Mouse (Mus musculus) stomach, embryonic 16.5 days (tissue): Measurements from ENCODE around the gene Sp2. TPM values are rescaled to one million over a fixed set of nuclear protein-coding genes. Genes with fewer than 3 reads are reported as not detected.

Experiments used
- ATAC-seq: fragments of 200-750 bp; cut with Nextera tagmentation; 2 replicates; pipeline ENCODE4 v1.8.0; 2017; ENCODE audit warnings: moderate number of reproducible peaks, moderate TSS enrichment; ENCODE audit not compliant: insufficient read depth, low FRiP score
- H3K27ac ChIP-seq: fragments of 300-500 bp; sonication (generic); 2 replicates; pipeline ENCODE4 v1.5.1; 2014; ENCODE audit warnings: low read length
- H3K27me3 ChIP-seq: fragments of 300-500 bp; sonication (generic); 2 replicates; pipeline ENCODE4 v1.6.1; 2014; ENCODE audit warnings: low read length, control low read depth, mixed read lengths; ENCODE audit not compliant: control insufficient read depth, insufficient read depth
- H3K36me3 ChIP-seq: fragments of 300-500 bp; sonication (generic); 2 replicates; pipeline ENCODE4 v1.6.1; 2014; ENCODE audit warnings: low read length; ENCODE audit not compliant: control insufficient read depth, insufficient read depth
- H3K4me1 ChIP-seq: fragments of 300-500 bp; sonication (generic); 2 replicates; pipeline ENCODE4 v1.6.1; 2014; ENCODE audit warnings: low read length, control low read depth, mixed read lengths; ENCODE audit not compliant: control insufficient read depth, insufficient read depth
- H3K4me2 ChIP-seq: fragments of 300-500 bp; sonication (generic); 2 replicates; pipeline ENCODE4 v1.6.1; 2014; ENCODE audit warnings: low read depth, low read length, mixed read lengths
- H3K4me3 ChIP-seq: fragments of 300-500 bp; sonication (generic); replicated peaks from 2 replicates; pipeline ENCODE4 v1.5.1; 2014; ENCODE audit warnings: mild to moderate bottlenecking, low read length
- H3K9ac ChIP-seq: fragments of 300-500 bp; sonication (generic); 2 replicates; pipeline ENCODE4 v1.6.1; 2014; ENCODE audit warnings: low read length
- H3K9me3 ChIP-seq: fragments of 300-500 bp; sonication (generic); replicated peaks from 2 replicates; pipeline ENCODE4 v1.6.1; 2016; ENCODE audit warnings: low read length, control low read depth; ENCODE audit not compliant: control insufficient read depth
- WGBS: fragments of 180-500 bp; shearing (Covaris S2); extraction: QIAGEN DNeasy Blood & Tissue Kit; methylation state at CpG from one replicate; pipeline ENCODE4 v1.1.7; 2014; 5-methylcytosine and 5-hydroxymethylcytosine counted together
- polyA plus RNA-seq: library from polyadenylated mRNA; unstranded; fragments of >200 nt; fragmentation: Nextera tagmentation; extraction: Ambion mirVana; gene quantifications from 2 replicates; pipeline ENCODE4 v1.2.1, GENCODE M21; 2015

Sp2 gene
- polyA plus RNA-seq, 1 experiment from 2014 or later = 13.4 TPM

DNA sequence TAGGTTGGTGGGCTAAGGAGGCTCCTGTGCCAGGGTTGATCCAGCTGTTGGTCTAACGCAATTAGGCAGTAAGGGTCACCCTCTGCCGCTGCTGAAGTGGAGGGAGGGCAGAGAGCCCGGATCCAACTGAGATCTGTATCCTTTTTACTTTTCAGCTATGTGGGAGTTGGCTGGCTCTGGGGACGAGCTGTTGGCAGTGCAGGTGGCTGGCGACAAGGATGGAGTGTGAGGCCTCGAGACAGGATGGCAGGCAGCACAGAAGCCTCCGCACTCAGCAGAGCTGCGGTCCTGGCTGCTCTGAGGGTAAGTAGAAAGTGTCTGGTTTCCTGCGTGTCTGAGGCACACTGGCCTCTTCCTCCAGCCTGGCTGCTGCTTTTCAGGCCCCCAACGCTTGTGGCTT is 30.3 kb downstream of the Sp2 start:
- Histone ChIP-seq H3K4me3 (no peak overlapping the region), H3K9ac (no peak overlapping the region), H3K4me2 (no peak overlapping the region), H3K9me3 (no peaks in the 10 kb centered on the region), H3K4me1 (peaks cover 15% of the 10 kb centered on the region; the same call in 1 of the 2 replicates), H3K27me3 (no peaks in the 10 kb centered on the region), H3K36me3 (peaks cover 6% of the 10 kb centered on the region), H3K27ac (no peak overlapping the region)
- 72% methylated on average over 10 of the region's 10 CpGs for WGBS
- no peak for ATAC-seq

DNA sequence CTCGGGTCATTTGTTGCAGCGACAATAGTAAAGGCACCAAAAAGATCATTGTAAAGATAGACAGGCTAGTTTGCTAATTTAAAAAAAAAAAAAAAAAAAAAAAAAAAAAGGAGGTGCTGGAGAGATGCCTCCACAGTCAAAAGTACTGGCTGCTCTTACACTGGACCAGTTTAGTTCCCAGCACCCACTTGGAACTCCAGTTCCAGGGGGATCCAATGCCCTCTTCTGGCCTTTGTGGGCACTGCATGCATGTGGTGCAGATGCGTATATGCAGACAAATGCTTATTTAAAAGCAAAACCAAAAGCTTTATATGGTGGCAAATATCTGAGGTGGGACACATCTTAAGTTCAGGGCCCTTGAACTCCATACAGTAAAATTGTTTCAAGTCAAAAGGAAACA is 32.0 kb downstream of the Sp2 start:
- H3K9ac ChIP-seq = no peak overlapping the region
- H3K36me3 ChIP-seq = no peaks in the 10 kb centered on the region
- H3K4me3 ChIP-seq = no peak overlapping the region
- H3K4me1 ChIP-seq = peaks cover 12% of the 10 kb centered on the region; the same call in 1 of the 2 replicates
- ATAC-seq = no peak
- H3K27me3 ChIP-seq = no peaks in the 10 kb centered on the region
- no peak overlapping the region for H3K27ac ChIP-seq
- no peak overlapping the region for H3K4me2 ChIP-seq
- whole genome bisulfite sequencing = 96% methylated on average over 3 of the region's 3 CpGs
- H3K9me3 ChIP-seq = no peaks in the 10 kb centered on the region

DNA sequence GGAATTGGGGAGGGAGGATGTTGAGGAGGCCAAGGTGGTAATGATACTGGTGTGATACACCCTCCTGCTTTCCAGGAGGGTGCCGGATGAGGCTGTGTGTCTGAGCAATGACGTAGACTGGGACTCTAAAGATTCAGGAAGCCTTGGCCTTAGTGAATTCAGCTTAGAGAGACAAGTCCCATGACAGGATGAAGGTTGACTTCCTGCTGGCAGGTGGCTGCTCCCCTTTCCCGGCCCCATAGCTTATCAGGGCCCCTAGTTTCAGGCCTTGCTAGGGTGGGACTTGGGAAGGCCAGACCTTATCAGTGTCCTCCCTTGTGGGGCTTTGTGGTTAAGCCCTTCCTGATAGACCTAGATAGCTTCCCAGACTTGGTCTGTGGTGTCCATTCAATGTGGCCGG is 34.9 kb downstream of the Sp2 start:
- H3K27ac ChIP-seq = peak overlapping the region; percentile 11

DNA sequence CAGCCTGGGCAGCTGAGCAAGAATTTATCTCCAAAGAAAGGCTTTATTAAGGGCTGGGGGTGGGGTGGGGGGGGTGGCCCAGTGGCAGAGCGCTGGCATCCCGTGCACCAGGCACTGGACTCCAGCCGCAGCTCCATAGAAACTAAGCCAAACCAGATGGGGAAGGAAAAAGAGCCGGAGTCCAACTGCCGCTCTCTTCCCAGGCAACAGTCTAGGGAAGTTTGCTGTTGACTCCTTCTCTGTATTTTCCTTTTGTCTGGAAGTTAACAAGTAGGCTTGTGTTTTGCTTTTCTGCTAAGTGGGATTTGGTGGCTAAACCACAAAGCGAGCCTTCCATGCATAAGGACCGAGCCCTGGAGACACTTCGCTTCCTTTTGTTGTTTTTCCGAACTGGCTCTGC is 36.3 kb downstream of the Sp2 start:
- H3K9ac ChIP-seq = no peak overlapping the region
- 86% methylated on average over 9 of the region's 9 CpGs for WGBS
- no peak overlapping the region for H3K4me3 ChIP-seq
- no peak overlapping the region for H3K4me2 ChIP-seq
- H3K27me3 ChIP-seq = no peaks in the 10 kb centered on the region
- no peak for ATAC-seq
- no peaks in the 10 kb centered on the region for H3K36me3 ChIP-seq
- H3K27ac ChIP-seq = no peak overlapping the region
- no peaks in the 10 kb centered on the region for H3K9me3 ChIP-seq
- H3K4me1 ChIP-seq = 0 out of 2 replicates have a peak, but pooled peaks cover 10% of the 10 kb centered on the region

More for the DNA sequence above, 34.9 kb downstream of the Sp2 start:
- Histone ChIP-seq H3K4me3 (no peak overlapping the region), H3K9ac (no peak overlapping the region), H3K36me3 (no peaks in the 10 kb centered on the region), H3K4me2 (no peak overlapping the region), H3K9me3 (no peaks in the 10 kb centered on the region), H3K27me3 (no peaks in the 10 kb centered on the region), H3K4me1 (0 out of 2 replicates have a peak, but pooled peaks cover 10% of the 10 kb centered on the region)
- no peak for ATAC-seq
- WGBS = 77% methylated on average over 4 of the region's 4 CpGs

DNA sequence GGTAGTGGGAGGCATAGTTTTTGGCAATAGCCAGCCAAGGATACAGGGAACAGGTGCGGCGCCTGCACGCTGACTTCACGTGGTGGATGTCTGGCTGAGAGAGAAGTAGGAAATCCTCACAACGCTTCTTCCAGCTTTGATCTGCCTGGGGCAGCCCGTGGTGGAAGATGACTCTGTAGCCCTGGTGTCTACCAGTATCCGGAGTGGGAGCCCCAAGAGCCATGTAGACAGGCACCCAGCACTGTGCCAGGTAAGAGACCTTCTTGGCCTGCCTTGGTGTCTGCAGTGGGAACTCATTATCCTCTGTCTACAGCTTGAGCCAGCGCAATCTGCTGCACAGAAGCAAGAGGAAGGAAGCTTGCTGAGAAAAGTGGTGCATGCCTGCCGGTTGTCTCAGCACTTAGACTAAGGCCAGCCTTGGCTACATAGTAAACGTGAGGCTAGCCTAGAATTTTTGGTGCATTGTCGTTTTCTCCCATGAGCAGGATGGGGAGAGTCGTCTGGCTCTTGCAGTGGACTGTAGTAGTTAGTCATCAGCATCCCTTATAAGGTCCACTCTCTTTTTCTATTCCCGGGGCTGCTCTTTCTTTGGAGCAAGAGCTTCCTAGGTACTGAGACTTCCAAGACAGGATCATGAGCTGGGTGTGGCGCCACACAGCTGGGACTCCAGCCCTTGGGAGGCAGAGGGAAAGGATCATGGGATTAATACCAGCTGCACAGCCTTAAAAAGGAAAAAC is 37.7 kb downstream of the Sp2 start:
- H3K9me3 ChIP-seq = no peaks in the 10 kb centered on the region
- ATAC-seq = no peak
- H3K27ac ChIP-seq = 0 out of 2 replicates have a peak overlapping the region, but pooled peaks have one; percentile 30

DNA sequence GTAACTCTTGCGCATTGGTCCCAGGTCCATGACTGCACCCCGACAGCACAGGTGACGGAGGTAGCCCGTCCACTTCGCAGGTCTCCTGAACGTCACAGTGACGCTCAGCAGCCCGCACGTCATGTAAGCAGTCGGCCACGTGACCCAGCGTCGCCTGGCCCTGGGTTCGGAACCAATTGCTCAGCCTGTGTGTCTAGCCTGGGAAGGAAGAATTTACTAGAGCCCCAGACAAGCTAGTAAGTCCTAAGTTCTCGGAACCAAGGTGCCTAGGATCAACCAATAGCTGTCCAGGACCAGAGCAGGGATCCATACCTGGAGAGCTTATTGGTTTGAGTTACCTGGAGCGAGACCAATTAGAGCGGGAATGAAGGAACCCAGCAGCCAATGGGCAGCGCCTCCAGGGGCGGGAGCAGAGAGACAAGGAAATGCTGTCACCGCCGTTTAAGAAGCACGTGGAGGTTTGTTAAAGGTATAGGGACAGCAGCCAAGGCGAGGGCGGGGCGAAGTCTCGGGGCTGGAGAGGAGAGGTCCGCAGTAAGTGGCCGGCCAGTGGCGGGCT is 38.9 kb downstream of the Sp2 start, which contains the start of gene Pnpo:
Gene Pnpo (minus strand): TSS at position 241 of the 559 bp plus-strand sequence.
- Histone ChIP-seq H3K4me2 (peak within 1 kb of the TSS; percentile 93), H3K27me3 (no peaks in the 10 kb centered on the region), H3K4me1 (0 out of 2 replicates have a peak, but pooled peaks cover 11% of the 10 kb centered on the region), H3K4me3 (peak within 1 kb of the TSS; percentile 63), H3K36me3 (no peaks in the 10 kb centered on the region), H3K9me3 (no peaks in the 10 kb centered on the region), H3K9ac (peak within 1 kb of the TSS; percentile 74), H3K27ac (peak within 1 kb of the TSS; percentile 72)
- WGBS = under 1% methylated on average over 29 of the region's 29 CpGs
- peak; percentile 95 for ATAC-seq

More for the DNA sequence above, 37.7 kb downstream of the Sp2 start:
- 65% methylated on average over 14 of the region's 14 CpGs for WGBS
- Histone ChIP-seq H3K4me1 (0 out of 2 replicates have a peak, but pooled peaks cover 10% of the 10 kb centered on the region), H3K27me3 (no peaks in the 10 kb centered on the region), H3K4me2 (peak overlapping the region; percentile 93), H3K36me3 (no peaks in the 10 kb centered on the region), H3K9ac (peak overlapping the region; percentile 70), H3K4me3 (peak overlapping the region; percentile 63)

DNA sequence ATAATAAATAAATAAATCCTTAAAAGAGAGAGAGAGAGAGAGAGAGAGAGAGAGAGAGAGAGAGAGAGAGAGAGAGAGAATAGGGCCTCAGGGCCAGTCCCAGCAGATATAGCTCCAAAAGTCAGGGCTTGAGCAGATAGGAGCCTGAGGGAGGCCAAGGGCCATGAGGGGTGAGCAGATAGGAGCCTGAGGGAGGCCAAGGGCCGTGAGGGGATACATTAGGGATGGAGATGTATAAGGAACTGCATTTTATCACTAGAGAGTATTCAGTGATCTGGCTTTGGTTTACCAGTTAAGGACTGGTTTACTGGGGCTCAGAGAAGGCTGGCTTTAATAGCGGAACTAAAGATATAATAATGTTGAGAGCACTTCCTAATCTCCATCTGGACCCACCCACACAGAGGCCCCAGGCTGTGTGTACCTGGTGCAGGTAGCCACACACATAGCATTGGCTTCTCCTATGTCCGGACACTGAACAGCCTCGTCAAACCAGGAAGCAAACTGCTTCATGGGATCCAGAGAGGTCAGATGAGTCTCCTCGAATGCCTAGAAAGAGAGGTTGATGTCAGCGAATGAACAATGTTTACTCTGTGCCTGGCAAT is 40.7 kb downstream of the Sp2 start:
- Histone ChIP-seq H3K36me3 (no peaks in the 10 kb centered on the region), H3K27me3 (no peaks in the 10 kb centered on the region), H3K4me3 (no peak overlapping the region), H3K27ac (no peak overlapping the region), H3K4me2 (no peak overlapping the region), H3K9ac (no peak overlapping the region), H3K9me3 (no peaks in the 10 kb centered on the region), H3K4me1 (peaks cover 22% of the 10 kb centered on the region; the same call in 1 of the 2 replicates)
- no peak for ATAC-seq
- WGBS = 65% methylated on average over 6 of the region's 6 CpGs

DNA sequence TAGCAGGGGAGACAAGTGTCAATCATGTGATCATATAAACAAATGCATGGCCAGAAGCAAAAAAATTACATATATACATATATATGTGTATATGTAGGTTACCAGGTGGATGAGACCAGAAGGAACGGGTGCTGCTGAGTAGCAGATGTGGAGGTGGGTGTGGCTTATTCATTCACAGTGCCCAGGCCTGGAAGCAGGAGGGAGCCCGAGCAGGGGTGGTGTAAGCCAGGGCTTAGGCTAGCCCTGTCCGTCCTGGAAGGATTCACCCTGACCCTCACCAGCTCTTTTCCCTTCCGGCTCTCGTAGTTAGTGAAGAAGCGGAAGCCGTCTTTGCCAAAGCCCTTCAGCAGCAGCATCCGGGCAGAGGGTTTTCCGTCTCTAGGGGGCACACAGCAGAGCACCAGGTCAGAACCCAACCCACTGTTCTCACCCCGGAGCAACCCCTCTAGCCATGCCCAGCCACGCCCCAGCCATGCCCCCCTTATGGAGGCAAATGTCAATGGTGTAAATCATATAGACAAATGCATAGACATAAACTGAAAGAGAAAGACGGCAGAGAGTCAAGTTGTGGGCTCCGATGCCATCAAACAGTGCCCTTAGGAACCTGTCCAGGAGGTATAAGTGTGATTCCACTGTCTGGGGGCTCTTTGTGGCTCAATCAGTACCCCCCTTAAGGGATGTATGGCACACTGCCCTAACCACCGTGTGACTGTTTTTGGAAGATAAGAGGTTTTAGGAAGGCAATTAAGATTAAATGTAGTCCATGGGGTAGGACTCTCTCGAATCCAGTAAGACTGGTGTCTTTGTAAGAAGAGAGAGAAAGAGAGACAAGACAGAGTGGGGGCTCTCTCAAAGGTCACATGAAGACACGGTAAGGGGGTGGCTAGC is 41.9 kb downstream of the Sp2 start:
- Histone ChIP-seq H3K4me2 (no peak overlapping the region), H3K27me3 (no peaks in the 10 kb centered on the region), H3K9ac (no peak overlapping the region), H3K36me3 (no peaks in the 10 kb centered on the region), H3K4me1 (peaks cover 24% of the 10 kb centered on the region), H3K9me3 (no peaks in the 10 kb centered on the region), H3K4me3 (no peak overlapping the region), H3K27ac (no peak overlapping the region)
- ATAC-seq = no peak
- WGBS = 68% methylated on average over 16 of the region's 16 CpGs
